Mouse (Mus musculus) stomach, postnatal 0 days (tissue): ENCODE data around the gene Skint2. TPM values are rescaled to one million over a fixed set of nuclear protein-coding genes. Genes with fewer than 3 reads are reported as not detected.

Experiments
- ATAC-seq: fragments of 200-750 bp; cut with Nextera tagmentation; 2 replicates; pipeline ENCODE4 v1.8.0; 2017; ENCODE audit not compliant: low FRiP score, low TSS enrichment
- DNase-seq: peaks from one replicate; pipeline ENCODE4 v3.0.0-alpha.2; 2016; ENCODE audit warnings: low spot score
- H3K27ac ChIP-seq: fragments of 300-500 bp; sonication (generic); replicated peaks from 2 replicates; pipeline ENCODE4 v1.5.1; 2014; ENCODE audit warnings: mild to moderate bottlenecking, control low read depth
- H3K27me3 ChIP-seq: fragments of 300-500 bp; sonication (generic); 2 replicates; pipeline ENCODE4 v1.6.1; 2014; ENCODE audit warnings: low read length; ENCODE audit not compliant: control insufficient read depth, insufficient read depth
- H3K36me3 ChIP-seq: fragments of 300-500 bp; sonication (generic); 2 replicates; pipeline ENCODE4 v1.6.1; 2014; ENCODE audit warnings: low read length, mixed read lengths; ENCODE audit not compliant: control insufficient read depth, insufficient read depth
- H3K4me1 ChIP-seq: fragments of 300-500 bp; sonication (generic); replicated peaks from 2 replicates; pipeline ENCODE4 v1.6.1; 2014; ENCODE audit warnings: antibody characterized with exemption; ENCODE audit not compliant: control insufficient read depth, insufficient read depth
- H3K4me2 ChIP-seq: fragments of 300-500 bp; sonication (generic); replicated peaks from 2 replicates; pipeline ENCODE4 v1.6.1; 2014; ENCODE audit warnings: low read depth, mild to moderate bottlenecking, control low read depth, moderate library complexity
- H3K4me3 ChIP-seq: fragments of 300-500 bp; sonication (generic); 2 replicates; pipeline ENCODE4 v1.5.1; 2014; ENCODE audit warnings: low read depth, low read length, control low read depth
- H3K9ac ChIP-seq: fragments of 300-500 bp; sonication (generic); 2 replicates; pipeline ENCODE4 v1.6.1; 2014; ENCODE audit warnings: mild to moderate bottlenecking, low read length, control low read depth, mixed read lengths
- H3K9me3 ChIP-seq: fragments of 300-500 bp; sonication (generic); 2 replicates; pipeline ENCODE4 v1.6.1; 2016; ENCODE audit warnings: low read length; ENCODE audit not compliant: control insufficient read depth
- CTCF ChIP-seq: IDR thresholded peaks from 2 replicates; pipeline ENCODE4 v1.5.1; 2016; ENCODE audit warnings: antibody characterized with exemption, low read depth, mild to moderate bottlenecking, moderate library complexity
- EP300 ChIP-seq: optimal IDR thresholded peaks from 2 replicates; pipeline ENCODE3; 2016; ENCODE audit warnings: antibody characterized with exemption
- WGBS: fragments of 180-500 bp; shearing (Covaris S2); extraction: QIAGEN DNeasy Blood & Tissue Kit; methylation state at CpG from one replicate; pipeline ENCODE4 v1.1.7; 2014; 5-methylcytosine and 5-hydroxymethylcytosine counted together
- polyA plus RNA-seq: library from polyadenylated mRNA; unstranded; fragments of >200 nt; fragmentation: Nextera tagmentation; extraction: Ambion mirVana; gene quantifications from 2 replicates; pipeline ENCODE4 v1.2.1, GENCODE M21; 2015

The Skint2 gene
- 0.13 and 0.32 TPM in 2 replicates for polyA plus RNA-seq

DNA sequence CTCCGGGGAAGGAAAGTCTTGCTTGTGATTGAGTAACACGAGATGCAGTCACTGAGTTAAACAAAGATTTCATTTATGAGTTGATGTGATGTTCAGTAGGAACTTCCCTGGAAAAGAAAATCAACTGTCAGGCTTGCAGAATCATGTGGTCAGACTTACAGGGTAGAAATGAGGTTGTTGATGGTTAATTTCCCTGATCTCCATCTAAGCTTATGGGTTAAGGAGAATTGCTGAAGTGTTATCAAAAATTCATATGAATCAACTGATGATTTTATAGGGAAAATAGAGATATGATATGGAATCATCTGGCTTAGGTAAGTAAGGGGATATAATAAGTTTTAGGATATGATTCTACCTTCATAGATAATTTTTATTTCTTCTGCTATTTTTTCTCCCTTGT, at the start of gene Skint2:
Gene Skint2 (plus strand): TSS at position 301 of the 400 bp plus-strand sequence.
- Histone ChIP-seq H3K36me3 (no peaks in the 10 kb centered on the region), H3K4me2 (no peak within 1 kb of the TSS), H3K9ac (no peak within 1 kb of the TSS), H3K27me3 (no peaks in the 10 kb centered on the region), H3K9me3 (no peaks in the 10 kb centered on the region), H3K27ac (no peak within 1 kb of the TSS), H3K4me1 (no peaks in the 10 kb centered on the region), H3K4me3 (no peak within 1 kb of the TSS)
- DNase-seq (no peak), ATAC-seq (no peak)
- TF ChIP-seq EP300 (no peak), CTCF (no peak)
- 67% methylated on average over 2 of the region's 2 CpGs for WGBS

Other genes with a start within 250 kb of the Skint2 start
- gene Skint9, start 123.2 kb upstream of the Skint2 start, polyA plus RNA-seq: not detected in 2 replicates
- gene Skint10, start 217.7 kb downstream of the Skint2 start, polyA plus RNA-seq: 0.10 and 0.15 TPM in 2 replicates